Mouse (Mus musculus): ENCODE results near the gene Gm48552.

Gene Gm48552

DNA sequence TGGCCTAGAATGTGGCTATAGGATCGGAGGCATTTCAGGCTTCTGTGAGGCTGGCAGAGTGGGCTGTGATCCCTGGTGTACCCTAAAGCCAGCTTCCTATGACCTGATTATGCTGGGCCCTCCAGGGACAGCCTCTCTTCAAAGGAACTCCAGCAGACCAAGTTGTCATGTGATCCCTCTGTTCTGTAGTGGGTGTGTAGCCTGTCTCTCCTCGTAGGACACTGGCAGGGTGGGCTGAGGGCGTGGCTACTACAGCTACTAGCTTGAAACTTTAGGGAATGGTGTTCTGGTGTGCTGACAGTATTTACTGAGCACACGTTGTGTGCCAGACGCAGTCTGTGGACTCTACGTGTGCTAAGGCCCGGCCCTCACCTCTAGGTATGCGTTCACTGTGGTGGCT is 28.1 kb upstream of the Gm48552 start:
- DNase-seq (ENCODE audit: low spot score in 2 of 2): no peak

DNA sequence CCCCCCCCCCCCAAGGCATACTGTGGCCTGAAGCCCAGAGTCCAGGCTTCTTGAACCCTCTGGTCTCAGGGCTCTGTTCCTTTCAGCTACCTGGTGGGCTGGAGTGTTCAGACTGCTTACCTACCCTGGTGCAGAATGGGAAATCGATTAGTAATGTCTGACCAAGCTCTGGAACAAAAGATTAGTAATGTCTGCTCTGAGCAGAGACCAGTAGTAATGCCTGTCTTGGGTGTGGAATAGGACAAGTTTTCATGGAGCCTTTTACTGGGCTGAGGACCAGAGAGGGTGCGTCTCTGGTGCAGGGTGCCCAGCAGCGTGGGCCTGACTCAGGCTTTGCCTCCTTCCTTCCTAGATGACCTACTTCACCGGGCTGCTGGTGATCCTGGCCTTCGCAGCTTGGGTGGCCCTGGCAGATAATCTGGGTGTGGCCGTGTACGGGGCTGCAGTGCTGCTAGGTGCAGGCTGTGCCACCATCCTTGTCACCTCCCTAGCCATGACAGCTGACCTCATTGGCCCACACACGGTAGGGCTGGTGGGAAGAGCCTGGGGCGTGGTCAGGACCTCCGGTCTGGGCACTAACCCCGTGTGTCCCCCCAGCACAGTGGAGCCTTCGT is 26.4 kb upstream of the Gm48552 start:
- DNase-seq (ENCODE audit: low spot score in 2 of 2): no peak

DNA sequence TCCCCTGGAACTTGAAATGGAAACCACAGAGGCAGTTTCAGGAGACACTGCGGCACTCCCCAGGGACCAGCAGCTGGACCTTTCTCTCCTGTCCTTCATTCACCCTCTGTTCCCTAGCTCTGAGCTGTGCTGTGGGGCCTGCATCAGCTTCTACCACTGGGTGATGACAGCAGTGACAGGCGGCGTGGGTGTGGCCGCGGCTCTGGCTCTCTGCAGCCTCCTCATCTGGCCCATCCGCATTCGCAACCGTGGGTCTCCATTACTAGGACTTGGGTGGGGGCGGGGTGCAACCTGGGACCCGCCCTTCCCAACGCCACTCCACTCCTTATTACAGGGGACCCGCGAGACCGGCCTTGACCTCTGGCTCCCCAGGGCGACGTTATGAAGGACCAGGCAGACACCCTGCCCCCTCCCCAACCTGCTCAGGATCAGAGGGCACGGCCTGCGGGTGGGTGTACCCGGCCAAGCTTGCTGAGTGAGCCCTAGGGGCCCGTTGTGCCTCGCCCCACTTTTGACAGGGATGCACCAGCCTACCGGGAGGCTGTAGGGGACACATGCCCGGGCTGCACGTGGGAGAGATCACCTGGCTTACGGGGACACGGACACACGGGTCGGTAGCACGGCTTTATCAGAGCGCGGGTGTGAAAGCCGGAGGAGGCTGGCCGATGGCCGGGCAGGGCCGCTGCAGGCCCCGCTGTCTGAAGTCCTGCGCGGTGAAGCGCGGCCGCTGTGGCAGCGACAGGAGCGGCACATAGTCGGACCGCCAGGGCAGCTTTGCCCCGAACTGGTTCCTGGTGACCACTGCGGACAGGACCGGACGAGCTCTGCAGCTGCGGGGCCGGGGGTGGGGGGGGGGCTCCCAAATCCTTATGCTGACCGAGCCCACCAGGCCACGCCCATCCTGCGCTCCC is 25.1 kb upstream of the Gm48552 start:
- DNase-seq (ENCODE audit: low spot score in 2 of 2): no peak

DNA sequence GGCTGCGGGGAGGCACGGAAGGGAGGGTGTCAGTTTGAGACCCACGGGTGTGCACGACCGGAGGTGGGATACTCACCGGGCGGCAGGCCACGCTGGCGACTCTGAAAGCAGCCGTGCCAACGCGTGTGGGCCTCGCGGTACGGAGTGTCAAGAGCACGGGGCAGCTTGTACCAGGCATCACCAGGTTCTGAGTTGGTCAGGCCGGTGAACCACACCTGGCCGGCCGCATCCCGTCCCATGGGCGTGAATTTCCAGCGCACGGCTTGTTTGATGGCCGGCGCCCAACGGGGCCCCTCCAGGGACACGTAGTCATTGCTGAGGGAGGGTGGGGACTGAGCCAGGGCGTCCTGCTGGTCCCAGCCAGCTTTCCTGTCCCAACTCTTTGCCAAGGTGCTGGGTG is 24.1 kb upstream of the Gm48552 start:
- no peak for DNase-seq (ENCODE audit: low spot score in 2 of 2)

DNA sequence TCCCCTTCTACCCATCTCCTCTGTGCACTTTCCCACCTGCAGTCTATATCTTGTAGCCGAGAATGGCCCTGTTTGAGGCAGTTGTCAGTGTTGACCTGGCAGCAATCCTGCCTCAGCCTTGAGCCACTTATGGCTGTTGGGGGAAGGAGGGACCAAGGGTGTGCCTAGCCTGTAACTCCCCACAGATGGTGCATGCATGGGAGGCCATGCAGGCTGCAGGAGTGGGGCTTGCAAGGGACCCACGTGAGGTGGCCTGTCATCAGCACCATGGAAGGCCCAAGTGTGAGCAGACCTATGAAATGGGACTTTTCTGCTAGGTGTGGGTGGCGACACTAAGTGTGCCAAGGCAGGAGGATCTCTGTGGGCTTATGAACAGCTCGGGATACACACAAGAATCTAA is 23.7 kb upstream of the Gm48552 start:
- DNase-seq (ENCODE audit: low spot score in 2 of 2): no peak

DNA sequence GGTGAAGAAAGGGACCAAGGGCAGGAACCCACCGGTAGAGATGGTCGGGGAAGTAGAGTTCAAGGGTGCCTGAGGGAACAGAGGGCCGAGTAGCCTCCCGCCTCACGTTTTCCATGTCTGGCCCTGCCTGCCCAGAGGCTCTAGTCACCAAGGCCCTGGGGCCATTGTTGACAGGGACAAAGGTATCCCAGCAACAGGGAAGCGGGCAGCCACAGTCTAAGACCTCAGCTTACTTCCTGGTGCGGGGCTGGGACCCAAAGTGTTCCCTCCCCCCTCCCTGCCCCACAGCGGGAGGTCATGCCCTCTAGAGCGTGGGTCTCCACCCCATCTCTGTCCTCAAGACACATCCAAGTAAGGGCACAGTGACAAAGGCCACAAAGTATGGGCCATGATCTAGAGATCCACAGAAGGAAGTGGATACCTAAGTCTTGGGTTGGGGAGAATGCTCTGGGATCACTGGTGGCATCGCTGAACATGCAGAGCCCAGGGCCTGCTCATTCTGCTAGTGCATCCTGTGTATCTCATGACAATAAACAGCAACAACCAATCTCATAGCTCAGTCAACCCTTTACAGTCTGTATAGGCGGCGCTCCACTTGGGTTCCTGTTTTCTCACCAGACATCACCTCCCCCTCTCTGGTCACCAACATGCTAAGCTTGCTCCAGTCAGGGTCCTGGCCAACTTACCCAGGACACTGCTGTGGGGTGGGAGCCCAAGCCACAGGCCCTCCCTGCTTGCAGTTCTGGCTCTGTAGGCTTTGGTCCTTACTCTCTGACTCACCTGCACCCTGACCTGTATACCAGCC is 22.9 kb upstream of the Gm48552 start, which contains the start of gene 4930404N11Rik:
Gene 4930404N11Rik, minus strand, starts transcription at position 145 of the 805 bp plus-strand sequence.
- DNase-seq (ENCODE audit: low spot score in 2 of 2): no peak

DNA sequence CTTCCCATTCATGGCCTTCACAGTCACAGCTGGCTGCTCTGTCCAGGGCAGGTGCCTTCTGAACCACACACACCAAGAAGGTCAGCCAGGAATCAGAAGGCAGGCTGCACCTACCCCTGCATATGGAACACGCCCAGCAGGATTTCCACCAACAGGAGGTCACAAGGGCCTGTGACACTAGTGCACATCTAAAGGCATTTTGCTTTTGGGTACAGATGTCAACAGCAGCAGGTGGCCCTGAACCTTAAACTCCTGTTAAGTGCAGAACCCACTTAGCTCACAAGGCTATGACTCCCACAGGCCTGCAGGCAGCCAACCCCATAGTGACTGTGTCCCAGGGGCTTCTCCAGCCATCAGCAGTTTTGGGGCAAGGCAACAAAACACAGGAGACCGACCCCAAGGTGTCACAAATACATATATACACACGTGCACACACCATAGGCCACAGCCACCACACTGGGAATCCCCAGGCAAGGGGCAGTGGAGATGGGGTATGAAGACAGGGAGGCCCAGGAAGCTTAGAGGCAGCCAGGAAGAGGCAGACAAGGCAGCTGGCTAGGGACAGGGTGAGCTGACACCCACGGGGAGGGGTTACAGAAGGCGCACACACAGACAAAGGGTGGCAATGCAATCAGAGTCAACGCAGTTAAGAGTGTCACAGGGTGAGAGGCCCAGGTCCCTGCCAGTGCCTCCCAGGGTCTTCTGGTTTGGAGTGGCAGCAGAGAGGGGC is 22.2 kb upstream of the Gm48552 start:
- no peak for DNase-seq (ENCODE audit: low spot score in 2 of 2)

DNA sequence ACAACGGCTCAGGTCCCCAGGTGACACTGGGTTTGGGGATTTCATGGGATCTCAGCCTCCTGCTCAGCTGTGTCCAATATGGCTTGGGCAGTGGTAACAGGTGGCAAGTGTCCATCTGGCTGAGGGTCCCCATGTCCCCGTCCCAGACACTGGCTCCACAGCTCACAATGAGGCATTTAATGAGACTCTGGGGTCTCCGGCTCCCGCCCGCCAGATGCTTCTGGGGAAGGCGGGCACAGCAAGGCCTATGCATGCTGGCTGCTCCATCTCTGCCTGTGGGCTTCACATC is 21.7 kb upstream of the Gm48552 start:
- DNase-seq (ENCODE audit: low spot score in 2 of 2): no peak

DNA sequence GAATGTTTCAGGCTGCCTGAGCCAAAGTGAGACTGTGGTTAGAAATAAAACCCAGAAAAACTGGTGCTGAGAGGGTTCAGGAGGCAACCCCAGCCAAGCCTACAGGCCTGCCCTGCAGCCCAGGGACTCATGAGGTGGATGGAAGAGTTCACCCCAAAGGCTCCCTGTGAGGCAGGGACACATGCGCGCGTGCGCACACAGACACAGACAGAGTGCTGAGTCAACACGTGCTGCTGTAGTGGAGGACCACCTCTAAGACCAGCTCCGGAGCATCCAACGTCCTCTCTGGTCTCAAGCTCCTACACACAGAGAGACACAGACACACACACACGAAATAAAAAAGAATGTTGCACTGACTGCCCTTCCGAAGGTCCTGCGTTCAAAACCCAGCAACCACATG is 13.5 kb upstream of the Gm48552 start:
- DNase-seq (ENCODE audit: low spot score in 2 of 2): no peak

DNA sequence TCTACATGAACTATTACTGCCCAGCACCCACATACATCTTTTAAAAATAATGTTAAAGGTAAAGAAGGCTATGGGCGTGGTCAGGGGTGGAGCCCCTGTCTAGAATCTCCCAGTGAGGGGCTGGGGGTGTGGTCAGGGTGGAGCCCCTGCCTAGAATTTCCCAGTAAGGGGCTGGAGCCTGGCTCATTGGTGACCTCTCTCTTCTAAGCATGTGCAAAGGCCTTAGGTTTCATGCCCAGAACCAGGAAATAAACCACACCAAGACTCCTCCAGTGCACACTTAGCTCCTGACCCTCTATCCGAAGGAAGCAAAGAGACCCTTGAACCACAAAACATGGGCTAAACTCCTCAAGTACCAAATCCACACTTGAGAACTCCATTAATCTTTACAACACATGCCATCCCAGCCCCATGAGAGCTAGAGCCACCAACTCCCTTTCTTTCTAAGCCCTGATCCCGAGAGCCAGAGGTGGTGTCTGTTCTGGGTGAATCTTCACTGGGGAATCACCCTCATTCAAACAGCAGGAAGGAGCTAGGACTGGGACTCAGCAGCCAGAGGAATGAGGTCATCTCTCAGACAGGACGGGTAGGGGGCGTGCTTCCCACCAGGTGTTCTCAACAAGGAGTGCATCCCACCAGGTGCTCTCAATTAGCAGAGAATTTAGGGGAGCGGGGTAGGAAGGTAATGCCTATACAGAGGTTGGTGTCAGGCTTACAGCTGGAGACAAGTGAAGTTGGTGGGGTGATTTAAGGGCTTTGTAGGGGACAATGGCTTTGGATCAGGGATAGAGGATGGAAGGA is 12.0 kb upstream of the Gm48552 start:
- DNase-seq (ENCODE audit: low spot score in 2 of 2): no peak

DNA sequence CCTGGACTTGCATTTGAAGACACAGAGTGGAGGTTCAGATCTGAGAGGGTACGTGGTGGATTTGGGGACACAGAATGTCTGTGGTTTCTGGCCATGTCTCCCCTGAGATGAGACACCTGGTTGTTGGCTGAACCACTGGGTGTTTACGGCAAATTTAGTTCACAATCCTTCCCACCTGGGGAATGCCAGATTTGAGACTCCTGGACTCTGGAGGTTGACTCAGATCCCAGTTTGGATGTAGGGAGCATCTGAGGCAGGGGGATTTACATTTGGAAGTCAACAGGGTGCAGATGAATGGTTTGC is 11.5 kb upstream of the Gm48552 start:
- no peak for DNase-seq (ENCODE audit: low spot score in 2 of 2)

DNA sequence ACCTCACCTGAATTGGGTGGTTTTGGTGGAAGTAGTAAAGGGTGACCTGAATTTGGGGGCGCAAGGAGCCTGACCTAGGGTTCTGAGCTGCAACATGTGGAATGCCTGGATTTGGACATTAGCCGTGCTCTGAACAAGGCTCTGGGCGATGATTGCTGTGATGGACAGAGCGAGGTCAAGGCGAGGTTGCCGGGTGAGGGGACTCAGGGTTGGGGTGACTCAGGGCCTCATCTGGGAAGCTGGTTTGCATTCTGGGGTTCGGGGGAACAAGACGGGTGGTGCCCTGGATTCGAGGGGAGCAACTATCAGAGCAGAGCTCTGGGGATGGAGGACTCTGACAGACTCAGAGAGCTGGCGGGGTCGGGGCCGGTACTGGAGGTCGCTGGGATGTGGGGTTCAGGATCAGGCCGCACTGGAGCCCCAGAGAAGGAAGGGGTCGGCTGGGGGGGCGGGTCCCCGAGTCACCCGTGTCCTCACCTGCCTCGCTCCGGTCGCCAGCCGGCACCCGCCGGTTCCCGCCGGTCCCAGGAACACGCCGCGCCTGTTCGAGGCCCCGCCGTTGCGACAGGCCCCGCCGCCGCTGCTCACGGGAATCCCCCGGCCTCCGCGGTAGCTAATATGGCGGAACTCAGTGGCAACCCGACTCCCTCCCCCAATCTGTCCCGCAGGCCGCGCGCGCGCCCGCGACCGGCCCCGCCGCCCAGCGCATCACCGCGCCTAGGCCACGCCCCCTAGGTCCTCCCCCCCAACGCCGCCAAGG is 10.8 kb upstream of the Gm48552 start, which contains the start of gene Fzr1:
Gene Fzr1, minus strand, starts transcription at position 724 of the 760 bp plus-strand sequence.
- no peak for DNase-seq (ENCODE audit: low spot score in 2 of 2)

DNA sequence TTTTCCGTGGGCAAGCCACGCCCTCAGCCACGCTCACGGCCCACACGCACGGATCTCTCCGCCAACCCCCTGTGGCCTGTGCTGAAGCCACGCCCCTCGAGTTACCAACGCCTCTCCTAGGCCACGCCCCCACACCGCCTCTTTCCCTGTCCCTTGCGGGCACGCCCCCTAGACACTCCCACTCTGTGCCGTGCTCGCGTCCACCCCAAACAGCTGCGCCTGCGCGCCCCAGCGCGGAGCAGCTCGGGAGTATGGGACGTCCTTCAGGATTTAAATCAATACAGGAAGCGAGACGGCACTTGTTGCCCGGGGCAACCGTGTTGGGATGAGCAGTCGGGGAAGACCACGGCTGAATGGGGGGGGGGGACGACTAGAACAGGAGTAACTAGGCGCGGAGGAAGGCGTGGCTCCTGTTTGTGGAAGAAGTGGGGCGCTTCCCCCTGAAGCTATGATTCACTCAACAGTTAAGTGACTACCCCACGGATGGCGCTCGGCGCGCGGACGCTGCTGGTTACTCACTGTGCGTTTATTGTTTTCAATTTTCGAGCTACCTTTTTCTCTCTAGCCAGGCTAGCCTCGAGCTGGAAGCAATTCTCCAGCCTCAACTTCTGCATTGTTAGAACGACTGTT is 10.1 kb upstream of the Gm48552 start:
- DNase-seq (ENCODE audit: low spot score in 2 of 2): peak; percentile 100

DNA sequence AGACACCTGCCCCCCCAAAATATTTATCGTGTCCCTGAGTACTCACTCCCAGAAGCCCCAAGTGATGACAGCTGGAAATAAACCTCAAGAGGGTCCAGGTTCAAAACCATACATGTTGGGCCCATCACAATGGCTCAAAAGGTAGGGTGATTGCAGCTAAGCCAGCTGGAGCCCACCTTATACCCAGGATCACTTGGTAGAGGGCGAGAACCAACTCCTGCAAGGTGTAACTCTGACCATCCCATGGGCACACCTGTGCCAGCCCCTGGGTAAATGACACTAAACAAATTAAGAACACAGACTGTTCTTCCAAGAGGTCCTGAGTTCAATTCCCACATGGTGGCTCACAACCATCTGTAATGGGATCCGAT is 9.6 kb upstream of the Gm48552 start:
- DNase-seq (ENCODE audit: low spot score in 2 of 2): no peak

DNA sequence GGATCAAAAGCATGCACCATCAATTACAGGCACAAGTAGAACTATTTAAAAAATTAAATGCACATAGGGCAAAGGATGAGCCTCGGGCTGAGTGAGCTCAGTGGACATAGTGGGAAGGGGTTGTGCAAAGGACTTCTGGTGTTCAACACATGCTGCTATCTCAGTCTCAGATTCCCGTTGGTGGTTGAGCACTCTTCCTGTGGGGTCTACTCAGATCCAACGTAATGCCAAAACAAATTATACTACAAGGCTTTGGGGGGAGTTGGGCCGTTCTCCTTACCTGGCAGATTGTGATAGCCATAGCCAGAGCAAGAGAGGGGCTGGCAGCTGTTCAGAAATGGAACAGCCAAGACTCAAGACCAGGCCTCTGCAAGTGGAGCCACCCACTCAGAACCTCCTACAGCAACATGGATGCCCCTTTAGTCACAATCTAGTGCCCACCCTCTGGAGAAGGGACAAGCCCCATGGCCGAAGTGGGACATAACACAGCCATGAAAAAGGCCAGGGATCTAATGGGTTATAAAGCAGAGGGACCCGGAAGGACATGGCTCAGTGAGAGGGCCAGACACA is 8.9 kb upstream of the Gm48552 start:
- no peak for DNase-seq (ENCODE audit: low spot score in 2 of 2)

DNA sequence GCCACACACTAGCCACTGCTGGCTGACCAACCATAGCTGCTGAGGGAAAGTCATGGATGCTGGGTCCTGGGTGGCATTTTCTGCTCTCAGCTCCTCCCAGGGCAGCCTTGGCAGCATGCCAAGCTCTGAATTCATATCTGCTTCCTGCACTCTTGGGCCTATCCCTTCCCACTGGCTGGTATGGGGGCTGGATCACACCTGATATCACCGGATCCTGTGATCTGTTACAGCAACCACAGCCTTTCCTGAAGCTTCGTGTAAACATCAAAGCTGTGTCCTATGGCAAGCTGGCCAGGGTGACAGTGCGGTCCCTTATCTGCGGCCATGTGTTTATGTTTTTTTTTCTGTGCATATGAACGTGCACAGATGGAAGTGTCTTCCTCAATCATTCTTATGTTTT is 6.8 kb upstream of the Gm48552 start:
- DNase-seq (ENCODE audit: low spot score in 2 of 2): no peak

DNA sequence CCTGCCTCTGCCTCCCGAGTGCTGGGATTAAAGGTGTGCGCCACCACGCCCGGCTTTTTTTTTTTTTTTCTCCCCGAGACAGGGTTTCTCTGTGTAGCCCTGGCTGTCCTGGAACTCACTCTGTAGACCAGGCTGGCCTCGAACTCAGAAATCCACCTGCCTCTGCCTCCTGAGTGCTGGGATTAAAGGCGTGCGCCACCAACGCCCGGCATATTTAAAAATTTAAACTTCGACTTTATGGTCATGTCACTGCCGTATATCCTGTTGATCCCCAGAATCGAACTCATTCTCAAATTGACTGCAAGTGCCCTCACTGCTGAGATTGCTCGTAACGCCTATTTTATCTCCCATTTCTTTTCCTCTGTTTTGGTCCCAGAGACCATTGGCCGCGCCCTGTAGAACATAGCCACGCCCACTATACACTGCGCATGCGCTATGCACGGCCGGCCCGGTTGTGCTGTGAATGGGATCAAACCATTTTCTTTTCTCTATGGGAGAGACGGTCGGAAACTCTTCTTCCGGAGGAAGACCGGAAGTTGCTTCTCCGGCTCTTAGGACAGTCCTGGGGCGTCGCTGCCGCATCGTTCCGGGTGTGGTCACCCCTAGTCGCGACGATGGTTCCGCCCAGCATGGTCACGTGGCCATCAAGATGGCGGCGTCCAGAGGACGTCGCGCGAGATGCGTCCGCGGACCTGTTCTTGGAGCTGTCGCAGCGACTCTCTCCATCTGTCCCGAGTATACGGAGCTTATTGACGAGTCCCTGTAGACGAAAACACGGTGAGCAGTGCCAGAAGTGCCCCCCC is 4.8 kb upstream of the Gm48552 start, which contains the start of the genes Dohh and Gm48551:
Gene Dohh, plus strand, starts transcription at position 627 of the 803 bp plus-strand sequence.
Gene Gm48551, plus strand, starts transcription at position 665 of the 803 bp plus-strand sequence.
- DNase-seq (ENCODE audit: low spot score in 2 of 2): peak; percentile 97

DNA sequence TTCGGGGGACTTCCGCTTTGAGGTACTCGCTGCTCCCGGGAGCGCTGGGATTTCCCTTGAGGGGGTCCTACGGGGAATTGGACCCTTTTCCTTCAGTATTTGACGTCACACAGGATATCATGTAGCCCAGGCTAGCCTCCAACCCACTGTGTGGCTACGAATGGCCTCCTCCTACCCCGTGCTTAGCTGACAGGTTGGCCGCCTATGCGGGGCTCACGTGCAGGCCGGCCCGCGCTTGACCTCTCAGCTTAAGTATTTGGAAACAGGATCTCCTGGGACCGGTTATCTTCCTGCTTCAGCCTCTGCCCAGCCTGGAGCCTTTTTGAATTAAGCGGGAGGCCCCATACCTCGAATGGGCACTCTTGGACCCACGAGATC is 4.2 kb upstream of the Gm48552 start:
- DNase-seq (ENCODE audit: low spot score in 2 of 2): no peak
